Mouse (Mus musculus) CH12.LX (cell line): ENCODE results near the gene Eif5b. TPM values are rescaled to one million over a fixed set of nuclear protein-coding genes. Genes with fewer than 3 reads are reported as not detected.

Experiments
- DNase-seq: peaks from one replicate; pipeline ENCODE4 v3.0.0-alpha.2; 2013; ENCODE audit errors: extremely low read depth
- H3K27ac ChIP-seq: 2 replicates; pipeline ENCODE4 v1.5.1; 2012; ENCODE audit warnings: low read depth, mild to moderate bottlenecking, control low read depth, moderate library complexity; ENCODE audit not compliant: insufficient read depth
- H3K27me3 ChIP-seq: replicated peaks from 2 replicates; pipeline ENCODE3; 2012; ENCODE audit warnings: inconsistent platforms
- H3K36me3 ChIP-seq, 2 experiments: replicated peaks in 1 of 2; 2 replicates each; pipeline versions ENCODE3 to v1.6.1; 2012; ENCODE audit warnings: inconsistent platforms in 1 of 2, low read length in 1 of 2, mild to moderate bottlenecking in 1 of 2, mixed read lengths in 1 of 2, moderate library complexity in 1 of 2; ENCODE audit not compliant: control insufficient read depth in 1 of 2, insufficient read depth in 1 of 2
- H3K4me1 ChIP-seq, 2 experiments: 2 replicates each; pipeline ENCODE4 v1.6.1; 2012; ENCODE audit warnings: inconsistent platforms in 1 of 2, moderate library complexity in 1 of 2; ENCODE audit not compliant: insufficient read depth in 2 of 2, control insufficient read depth in 1 of 2
- H3K4me2 ChIP-seq: 2 replicates; pipeline ENCODE4 v1.6.1; 2012; ENCODE audit warnings: low read depth, mild to moderate bottlenecking, control low read depth; ENCODE audit not compliant: poor library complexity, insufficient read depth, severe bottlenecking
- H3K4me3 ChIP-seq, 3 experiments: fragments of 150-350 bp in 1 of 3; sonication (generic) in 1 of 3; replicated peaks in 1 of 3; 2 replicates each; pipeline versions ENCODE3 to v1.5.1; 2011 to 2012; ENCODE audit warnings: low read depth in 2 of 3, low read length in 2 of 3, mild to moderate bottlenecking in 2 of 3, moderate library complexity in 2 of 3, control low read depth in 1 of 3, improper control_type of control experiment in 1 of 3, inconsistent platforms in 1 of 3, mixed read lengths in 1 of 3; ENCODE audit not compliant: poor library complexity in 1 of 3
- H3K79me2 ChIP-seq: replicated peaks from 2 replicates; pipeline ENCODE4 v1.6.1; 2012; ENCODE audit warnings: mild to moderate bottlenecking, moderate library complexity; ENCODE audit not compliant: control insufficient read depth, poor library complexity, insufficient read depth, severe bottlenecking; ENCODE audit errors: extremely low read depth
- H3K9ac ChIP-seq: 2 replicates; pipeline ENCODE4 v1.6.1; 2012; ENCODE audit warnings: low read depth, mild to moderate bottlenecking, control low read depth, moderate library complexity; ENCODE audit not compliant: insufficient read depth
- H3K9me3 ChIP-seq: replicated peaks from 2 replicates; pipeline ENCODE3; 2012; ENCODE audit warnings: low read length, inconsistent platforms, mixed read lengths
- CHD1 ChIP-seq: IDR thresholded peaks from 2 replicates; pipeline ENCODE4 v1.6.1; 2012; ENCODE audit warnings: low read depth, low read length, improper control_type of control experiment, inconsistent platforms
- CHD2 ChIP-seq: IDR thresholded peaks from 2 replicates; pipeline ENCODE4 v1.6.1; 2011; ENCODE audit warnings: low read length, improper control_type of control experiment
- MXI1 ChIP-seq: IDR thresholded peaks from 2 replicates; pipeline ENCODE4 v1.6.1; 2011; ENCODE audit warnings: mild to moderate bottlenecking, low read depth, low read length, improper control_type of control experiment
- NRF1 ChIP-seq: IDR thresholded peaks from 2 replicates; pipeline ENCODE4 v1.6.1; 2014; ENCODE audit warnings: low read depth, mild to moderate bottlenecking, inconsistent platforms, low read length, improper control_type of control experiment, moderate library complexity
- RAD21 ChIP-seq: IDR thresholded peaks from 2 replicates; pipeline ENCODE4 v1.6.1; 2011; ENCODE audit warnings: low read depth, mild to moderate bottlenecking, low read length, improper control_type of control experiment, moderate library complexity
- SMC3 ChIP-seq: IDR thresholded peaks from 2 replicates; pipeline ENCODE4 v1.6.1; 2011; ENCODE audit warnings: low read depth, low read length, improper control_type of control experiment
- TBP ChIP-seq: conservative IDR thresholded peaks from 2 replicates; pipeline ENCODE4 v1.6.1; 2011; ENCODE audit warnings: low read depth, low read length, improper control_type of control experiment
- USF1 ChIP-seq: IDR thresholded peaks from 2 replicates; pipeline ENCODE4 v1.6.1; 2014; ENCODE audit warnings: low read depth, mild to moderate bottlenecking, inconsistent platforms, low read length, improper control_type of control experiment
- ZKSCAN1 ChIP-seq: IDR thresholded peaks from 2 replicates; pipeline ENCODE4 v1.6.1; 2012; ENCODE audit warnings: low read depth, inconsistent platforms, low read length, improper control_type of control experiment, borderline replicate concordance
- ZMIZ1 ChIP-seq: IDR thresholded peaks from 2 replicates; pipeline ENCODE4 v1.6.1; 2012; ENCODE audit warnings: low read depth, mild to moderate bottlenecking, inconsistent platforms, low read length, improper control_type of control experiment
- dilution Hi-C: fragments of 300-500 bp; cut with MboI; formaldehyde crosslinking; loops from 2 replicates; pipeline ENCODE4 v1.14.3; 2020; ENCODE audit warnings: low sequenced_read_pairs; ENCODE audit not compliant: extremely low pct_unique_long_range_greater_than_20kb, extremely low pct_ligation_motif_present
- in situ Hi-C: fragments of 300-500 bp; cut with MboI; formaldehyde crosslinking; loops from 3 replicates; pipeline ENCODE4 v1.14.3; 2019; ENCODE audit warnings: low sequenced_read_pairs, low pct_ligation_motif_present, low pct_unique_long_range_greater_than_20kb, mixed read lengths
- polyA plus RNA-seq: library from polyadenylated mRNA; unstranded; fragments of >175 nt; gene quantifications from 2 replicates; pipeline ENCODE4 v1.2.1, GENCODE M21; 2012; ENCODE audit warnings: low read depth; ENCODE audit not compliant: insufficient read length
- total RNA-seq, 2 experiments: library from RNA; depleted of rRNA; stranded (reverse); fragments of 300-350 nt in 1 of 2; fragments of >200 nt in 1 of 2; gene quantifications; 2 replicates each; pipeline ENCODE4 v1.2.3; 2012 to 2014

Eif5b gene
- total and polyA plus RNA-seq, 3 experiments = 22.2 to 101 (median 29.8) TPM

- no peak for TF ChIP-seq RAD21
- no peak for TF ChIP-seq ZMIZ1
- TF ChIP-seq NRF1 = no peak
- no peak for TF ChIP-seq CHD1
- TF ChIP-seq CHD2 = no peak
- TF ChIP-seq ZKSCAN1 = no peak
- TF ChIP-seq SMC3 = no peak
- no peak for TF ChIP-seq TBP
- no peak for TF ChIP-seq MXI1
- no peak for TF ChIP-seq USF1
- peaks cover 15% of the 10 kb centered on the region for H3K79me2 ChIP-seq
- DNase-seq = no peak
- no peak overlapping the region for H3K27ac ChIP-seq
- peaks cover 0 to 5% of the 10 kb centered on the region in 2 experiments; a peak in 1 of 4 replicates for H3K4me1 ChIP-seq
- H3K9me3 ChIP-seq = no peaks in the 10 kb centered on the region
- dilution Hi-C loops (no loop called here), in situ Hi-C loops (no loop called here)
- H3K36me3 ChIP-seq = peaks cover 27 to 81% of the 10 kb centered on the region in 2 experiments
- H3K27me3 ChIP-seq = no peaks in the 10 kb centered on the region
- H3K9ac ChIP-seq = no peak overlapping the region
- H3K4me3 ChIP-seq = no peak overlapping the region
- no peak overlapping the region for H3K4me2 ChIP-seq
Observed at GRCm38 (mm10) chr1:38103813-38104212, 106.0 kb downstream of the Eif5b start.

Other genes starting within 250 kb of the Eif5b start
- gene Tsga10, start 131.6 kb upstream of the Eif5b start, total RNA-seq (2012; rRNA removed) = 0.29 and 0.47 TPM in 2 replicates
- 0.55 and 0.70 TPM in 2 replicates for gene Tsga10, start 131.6 kb upstream of the Eif5b start, total RNA-seq (2014; rRNA removed)
- 0.57 and 0.75 TPM in 2 replicates for gene Tsga10, start 131.6 kb upstream of the Eif5b start, polyA plus RNA-seq
- 7.9 and 8.6 TPM in 2 replicates for gene Lipt1, start 126.3 kb upstream of the Eif5b start, total RNA-seq (2012; rRNA removed)
- 12.4 and 13.2 TPM in 2 replicates for gene Lipt1, start 126.3 kb upstream of the Eif5b start, total RNA-seq (2014; rRNA removed)
- 7.5 and 8.1 TPM in 2 replicates for gene Lipt1, start 126.3 kb upstream of the Eif5b start, polyA plus RNA-seq
- gene Mitd1, start 107.6 kb upstream of the Eif5b start, total RNA-seq (2012; rRNA removed) = 13.3 and 15.9 TPM in 2 replicates
- gene Mitd1, start 107.6 kb upstream of the Eif5b start, total RNA-seq (2014; rRNA removed) = 28.1 and 31.3 TPM in 2 replicates
- gene Mitd1, start 107.6 kb upstream of the Eif5b start, polyA plus RNA-seq = 19.9 and 20.1 TPM in 2 replicates
- 107 and 134 TPM in 2 replicates for gene Mrpl30, start 107.5 kb upstream of the Eif5b start, total RNA-seq (2012; rRNA removed)
- gene Mrpl30, start 107.5 kb upstream of the Eif5b start, total RNA-seq (2014; rRNA removed) = 242 and 267 TPM in 2 replicates
- 118 and 141 TPM in 2 replicates for gene Mrpl30, start 107.5 kb upstream of the Eif5b start, polyA plus RNA-seq
- gene Lyg2, start 81.5 kb upstream of the Eif5b start, total RNA-seq (2012; rRNA removed) = not detected in 2 replicates
- gene Lyg2, start 81.5 kb upstream of the Eif5b start, total RNA-seq (2014; rRNA removed) = not detected in 2 replicates
- gene Lyg2, start 81.5 kb upstream of the Eif5b start, polyA plus RNA-seq = not detected in 2 replicates
- gene Lyg1, start 40.3 kb upstream of the Eif5b start, total RNA-seq (2012; rRNA removed) = not detected in 2 replicates
- gene Lyg1, start 40.3 kb upstream of the Eif5b start, total RNA-seq (2014; rRNA removed) = not detected in 2 replicates
- gene Lyg1, start 40.3 kb upstream of the Eif5b start, polyA plus RNA-seq = not detected in 2 replicates
- gene Txndc9, start 117 bp upstream of the Eif5b start, total RNA-seq (2012; rRNA removed) = 44.1 and 56.7 TPM in 2 replicates
- 82.1 and 90.8 TPM in 2 replicates for gene Txndc9, start 117 bp upstream of the Eif5b start, total RNA-seq (2014; rRNA removed)
- gene Txndc9, start 117 bp upstream of the Eif5b start, polyA plus RNA-seq = 99.5 and 108 TPM in 2 replicates
- gene Rev1, start 131.8 kb downstream of the Eif5b start, total RNA-seq (2012; rRNA removed) = 22.9 and 25.6 TPM in 2 replicates
- gene Rev1, start 131.8 kb downstream of the Eif5b start, total RNA-seq (2014; rRNA removed) = 25.7 and 27.1 TPM in 2 replicates
- 22.7 and 23.4 TPM in 2 replicates for gene Rev1, start 131.8 kb downstream of the Eif5b start, polyA plus RNA-seq